In the genomic region with DNA sequence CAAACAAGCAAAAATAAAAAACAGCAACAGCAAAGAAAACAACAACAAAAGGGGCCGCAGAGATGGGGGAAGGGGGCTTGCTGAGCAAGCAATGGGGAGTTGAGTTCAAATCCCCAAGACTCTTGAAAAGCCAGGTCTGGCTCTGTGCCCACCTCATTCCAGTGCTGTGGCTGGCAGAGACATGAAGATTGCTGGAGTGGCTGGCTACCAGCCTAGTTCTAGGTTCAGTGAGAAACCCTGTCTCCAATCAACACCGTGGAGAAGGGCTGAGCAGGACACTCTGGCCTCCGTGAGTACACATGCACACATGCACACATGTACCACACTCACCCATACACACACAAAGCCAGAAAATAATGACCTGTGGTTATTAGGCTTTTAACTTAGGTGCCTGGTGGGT, we compare ENCODE assay signal across 8 mouse cellular contexts. TPM values are rescaled to one million over a fixed set of nuclear protein-coding genes. Genes with fewer than 3 reads are reported as not detected.
DNase-seq lines count a peak whose midpoint lies in the region; ATAC-seq and TF ChIP-seq lines count a peak whose summit lies in the region.

No protein-coding gene starts in this region.

- ATAC-seq in embryonic facial prominence, embryonic 14.5 days (ENCODE audit: low read depth) = no peak
- no peak for ATAC-seq in stomach, embryonic 16.5 days (ENCODE audit: insufficient read depth, low FRiP score)
- no peak for ATAC-seq in forebrain, postnatal 0 days

- TF ChIP-seq EP300 in MEL (IDR thresholded peaks at IDR 0.05; ENCODE audit: low read depth in 1 of 2, low read length in 2 of 2) = no peak

- H3K27ac ChIP-seq in MEL (ENCODE audit: control insufficient read depth, low read depth, low read length) = peak overlapping the region; percentile 36
- no peak overlapping the region for H3K27ac ChIP-seq in embryonic facial prominence, embryonic 14.5 days (replicated peaks; ENCODE audit: low read depth, low read length)
- H3K27ac ChIP-seq in stomach, embryonic 16.5 days (ENCODE audit: low read length) = no peak overlapping the region
- no peak overlapping the region for H3K27ac ChIP-seq in forebrain, postnatal 0 days (ENCODE audit: low read depth, low read length)

- no peak for TF ChIP-seq CTCF in MEL (IDR thresholded peaks at IDR 0.05 in 2 of 3, conservative IDR thresholded peaks at IDR 0.05 in 1 of 3; ENCODE audit: control insufficient read depth in 1 of 3, insufficient read depth in 1 of 3, low read depth in 2 of 3, low read length in 3 of 3, poor library complexity in 1 of 3, severe bottlenecking in 1 of 3)
- TF ChIP-seq CTCF in forebrain, postnatal 0 days (IDR thresholded peaks at IDR 0.05; ENCODE audit: low read depth) = no peak

- peaks cover 7 to 23% of the 10 kb centered on the region in 2 experiments for H3K4me1 ChIP-seq in MEL (ENCODE audit: control insufficient read depth in 1 of 2, insufficient read depth in 2 of 2, low read length in 2 of 2)
- peaks cover 21% of the 10 kb centered on the region for H3K4me1 ChIP-seq in embryonic facial prominence, embryonic 14.5 days (ENCODE audit: control insufficient read depth, insufficient read depth, low read length)
- H3K4me1 ChIP-seq in stomach, embryonic 16.5 days (ENCODE audit: control insufficient read depth, insufficient read depth, low read length) = peaks cover 23% of the 10 kb centered on the region
- H3K4me1 ChIP-seq in forebrain, postnatal 0 days (ENCODE audit: insufficient read depth) = no peaks in the 10 kb centered on the region; the same call in 1 of the 2 replicates

- peaks cover 0 to 21% of the 10 kb centered on the region in 2 experiments; a peak in 2 of 4 replicates for H3K36me3 ChIP-seq in MEL (ENCODE audit: control insufficient read depth in 1 of 2, insufficient read depth in 2 of 2, low read length in 2 of 2)
- H3K36me3 ChIP-seq in embryonic facial prominence, embryonic 14.5 days (ENCODE audit: control insufficient read depth, insufficient read depth, low read length) = no peaks in the 10 kb centered on the region
- H3K36me3 ChIP-seq in stomach, embryonic 16.5 days (ENCODE audit: control insufficient read depth, insufficient read depth, low read length) = no peaks in the 10 kb centered on the region
- no peaks in the 10 kb centered on the region for H3K36me3 ChIP-seq in forebrain, postnatal 0 days (ENCODE audit: insufficient read depth)

- 0 out of 2 replicates have a peak overlapping the region, but pooled peaks have one; percentile 4 for H3K9ac ChIP-seq in MEL (ENCODE audit: control insufficient read depth, low read depth, low read length, poor library complexity, severe bottlenecking)
- H3K9ac ChIP-seq in embryonic facial prominence, embryonic 14.5 days (ENCODE audit: low read depth, low read length) = no peak overlapping the region
- H3K9ac ChIP-seq in stomach, embryonic 16.5 days (ENCODE audit: low read length) = no peak overlapping the region
- H3K9ac ChIP-seq in forebrain, postnatal 0 days = no peak overlapping the region

- no peak for TF ChIP-seq RAD21 in MEL (IDR thresholded peaks at IDR 0.05; ENCODE audit: low read depth, low read length)

- no peak for TF ChIP-seq POLR2A in MEL (IDR thresholded peaks at IDR 0.05; ENCODE audit: control insufficient read depth in 1 of 2, insufficient read depth in 1 of 2, low read depth in 1 of 2, low read length in 2 of 2, poor library complexity in 1 of 2)

- H3K79me2 ChIP-seq in MEL (ENCODE audit: control insufficient read depth, insufficient read depth, low read length, poor library complexity) = peaks cover 41% of the 10 kb centered on the region

- H3K4me2 ChIP-seq in embryonic facial prominence, embryonic 14.5 days (ENCODE audit: low read depth, low read length) = peak overlapping the region; percentile 65; the same call in 1 of the 2 replicates
- peak overlapping the region; percentile 61; the same call in 1 of the 2 replicates for H3K4me2 ChIP-seq in stomach, embryonic 16.5 days (ENCODE audit: low read depth, low read length)
- no peak overlapping the region for H3K4me2 ChIP-seq in forebrain, postnatal 0 days (ENCODE audit: low read depth)

- peak; percentile 55 to 57 for DNase-seq in heart, adult 18-20 months
- DNase-seq in heart, postnatal 25 days (ENCODE audit: low spot score) = no peak
- peak; percentile 57 for DNase-seq in MEL (ENCODE audit: low read depth, low spot score)
- no peak for DNase-seq in embryonic facial prominence, embryonic 14.5 days (ENCODE audit: low spot score)
- DNase-seq in kidney, postnatal 36 days = peak; percentile 52 to 77
- DNase-seq in urinary bladder, adult 18-20 months (ENCODE audit: low spot score in 2 of 2) = no peak
- DNase-seq in forebrain, postnatal 0 days = no peak

- WGBS in embryonic facial prominence, embryonic 14.5 days = 79% methylated on average over 3 of the region's 3 CpGs
- WGBS in stomach, embryonic 16.5 days = 70% methylated on average over 3 of the region's 3 CpGs
- 55% methylated on average over 3 of the region's 3 CpGs for WGBS in forebrain, postnatal 0 days

- intact Hi-C loops in heart, postnatal 25 days (cut with DNase I) = loop anchor here (2.0 kb wide), 2 partner anchors 47 to 105 kb away; no protein-coding TSS in a partner anchor

- peak overlapping the region in 1 of 2 experiments; percentile 93; a peak in 3 of 4 replicates for H3K4me3 ChIP-seq in MEL (ENCODE audit: control insufficient read depth in 1 of 2, insufficient read depth in 1 of 2, low read depth in 2 of 2, low read length in 2 of 2)
- H3K4me3 ChIP-seq in embryonic facial prominence, embryonic 14.5 days (ENCODE audit: low read depth, low read length) = no peak overlapping the region
- no peak overlapping the region for H3K4me3 ChIP-seq in stomach, embryonic 16.5 days (replicated peaks; ENCODE audit: low read length)
- no peak overlapping the region for H3K4me3 ChIP-seq in forebrain, postnatal 0 days (ENCODE audit: low read depth, low read length)

- no peaks in the 10 kb centered on the region for H3K27me3 ChIP-seq in MEL (ENCODE audit: control insufficient read depth in 1 of 2, insufficient read depth in 2 of 2, low read length in 2 of 2)
- no peaks in the 10 kb centered on the region for H3K27me3 ChIP-seq in embryonic facial prominence, embryonic 14.5 days (replicated peaks; ENCODE audit: control insufficient read depth, insufficient read depth, low read length)
- H3K27me3 ChIP-seq in stomach, embryonic 16.5 days (ENCODE audit: control insufficient read depth, insufficient read depth, low read length) = no peaks in the 10 kb centered on the region
- no peaks in the 10 kb centered on the region for H3K27me3 ChIP-seq in forebrain, postnatal 0 days (ENCODE audit: insufficient read depth, low read length)

- no peaks in the 10 kb centered on the region for H3K9me3 ChIP-seq in MEL (replicated peaks; ENCODE audit: insufficient read depth, low read length)
- H3K9me3 ChIP-seq in embryonic facial prominence, embryonic 14.5 days (ENCODE audit: control insufficient read depth, low read length) = no peaks in the 10 kb centered on the region
- H3K9me3 ChIP-seq in stomach, embryonic 16.5 days (replicated peaks; ENCODE audit: control insufficient read depth, low read length) = 0 out of 2 replicates have a peak, but pooled peaks cover 6% of the 10 kb centered on the region
- H3K9me3 ChIP-seq in forebrain, postnatal 0 days (ENCODE audit: low read length) = no peaks in the 10 kb centered on the region

TF ChIP-seq in MEL, 35 proteins besides CTCF, POLR2A, EP300 and RAD21:
- TF ChIP-seq ETS1 (IDR thresholded peaks at IDR 0.05; ENCODE audit: low read depth, low read length) (no peak), MYC (IDR thresholded peaks at IDR 0.05; ENCODE audit: low read depth, low read length) (no peak), CHD2 (IDR thresholded peaks at IDR 0.05; ENCODE audit: low read length) (no peak), ZKSCAN1 (IDR thresholded peaks at IDR 0.05; ENCODE audit: low read depth, low read length) (no peak), JUND (IDR thresholded peaks at IDR 0.05; ENCODE audit: low read depth, low read length) (no peak), HCFC1 (IDR thresholded peaks at IDR 0.05; ENCODE audit: low read depth, low read length) (0 out of 2 replicates have a peak, but pooled peaks have one; percentile 2), MXI1 (IDR thresholded peaks at IDR 0.05; ENCODE audit: low read depth, low read length) (no peak; the same call in 1 of the 2 replicates), MAX (IDR thresholded peaks at IDR 0.05; ENCODE audit: low read length) (peak; percentile 33; the same call in 1 of the 2 replicates), ZC3H11A (IDR thresholded peaks at IDR 0.05; ENCODE audit: low read depth, low read length) (no peak), MYB (IDR thresholded peaks at IDR 0.05; ENCODE audit: low read depth, low read length) (no peak), TCF12 (IDR thresholded peaks at IDR 0.05; ENCODE audit: low read depth, low read length) (no peak), POLR2AphosphoS2 (IDR thresholded peaks at IDR 0.05; ENCODE audit: low read length) (no peak), MAFK (IDR thresholded peaks at IDR 0.05; ENCODE audit: borderline replicate concordance, low read depth, low read length) (no peak), GABPA (IDR thresholded peaks at IDR 0.05; ENCODE audit: low read depth, low read length) (no peak), ZMIZ1 (IDR thresholded peaks at IDR 0.05; ENCODE audit: low read depth, low read length) (no peak), NELFE (IDR thresholded peaks at IDR 0.05; ENCODE audit: low read depth, low read length) (0 out of 2 replicates have a peak, but pooled peaks have one; percentile 4), ZNF384 (IDR thresholded peaks at IDR 0.05; ENCODE audit: low read depth, low read length) (no peak), SIN3A (IDR thresholded peaks at IDR 0.05; ENCODE audit: low read length) (0 out of 2 replicates have a peak, but pooled peaks have one; percentile 1), USF2 (IDR thresholded peaks at IDR 0.05; ENCODE audit: borderline replicate concordance in 1 of 2, insufficient read depth in 1 of 2, low read depth in 1 of 2, low read length in 2 of 2) (no peak)

RNA-seq across cellular contexts. Expression of gene Irf2, which starts 1.6 kb away (rescaled TPM):
- 10 to 100 TPM; 31.2 to 40.1 TPM for total RNA-seq in heart, adult 18-20 months (2021)
- total RNA-seq in heart, postnatal 25 days (2021) = 10 to 100 TPM; 40.4 to 45.4 TPM
- total RNA-seq in MEL (2012; rRNA removed) = 4.9 and 5.1 TPM in 2 replicates
- polyA plus RNA-seq in MEL (2012; ENCODE audit: insufficient read depth in 1 of 2, insufficient read length in 2 of 2, low read depth in 1 of 2, low replicate concordance in 2 of 2, missing spikeins in 1 of 2) = 10 to 100 TPM in 1 of 2 experiments, not detected in 1; 19.4 TPM
- 15.3 and 15.8 TPM in 2 replicates for polyA plus RNA-seq in embryonic facial prominence, embryonic 14.5 days (2014; fragmentation: Nextera tagmentation; extraction: Ambion mirVana)
- 18.1 and 27.5 TPM in 2 replicates for polyA plus RNA-seq in stomach, embryonic 16.5 days (2015; fragmentation: Nextera tagmentation; extraction: Ambion mirVana)
- total RNA-seq in forebrain, postnatal 0 days (2014; rRNA removed) = 3.0 and 8.5 TPM in 2 replicates
- 5.4 and 9.1 TPM in 2 replicates for polyA plus RNA-seq in forebrain, postnatal 0 days (2015; fragmentation: Nextera tagmentation; extraction: Ambion mirVana)

Comparison
In these comparisons a context has a peak if more than half of its experiments do, and no peak if none do; other contexts are left out.
1. DNase-seq: peak in heart, adult 18-20 months (2 of 2), MEL (single experiment) and kidney, postnatal 36 days (2 of 2); none in heart, postnatal 25 days (single experiment), embryonic facial prominence, embryonic 14.5 days (single experiment), urinary bladder, adult 18-20 months (0 of 2) and forebrain, postnatal 0 days (single experiment).